Mouse (Mus musculus) liver, embryonic 12.5 days (tissue): ENCODE measurements around the gene Sowaha. TPM values are rescaled to one million over a fixed set of nuclear protein-coding genes. Genes with fewer than 3 reads are reported as not detected.
A peak's percentile ranks its signal among the peaks of the same experiment; 100 is the strongest.

Experiments
- ATAC-seq: fragments of 200-750 bp; cut with Nextera tagmentation; 2 replicates; pipeline ENCODE4 v1.8.0; 2017; ENCODE audit warnings: moderate number of reproducible peaks, mild to moderate bottlenecking, moderate library complexity
- H3K27ac ChIP-seq: fragments of 300-500 bp; sonication (generic); 2 replicates; pipeline ENCODE4 v1.5.1; 2016; ENCODE audit warnings: mild to moderate bottlenecking
- H3K27me3 ChIP-seq: fragments of 300-500 bp; sonication (generic); replicated peaks from 2 replicates; pipeline ENCODE4 v1.6.1; 2016; ENCODE audit warnings: mild to moderate bottlenecking, moderate library complexity
- H3K36me3 ChIP-seq: fragments of 300-500 bp; sonication (generic); 2 replicates; pipeline ENCODE4 v1.6.1; 2016; ENCODE audit warnings: mild to moderate bottlenecking, moderate library complexity
- H3K4me1 ChIP-seq: fragments of 300-500 bp; sonication (generic); 2 replicates; pipeline ENCODE4 v1.6.1; 2016
- H3K4me2 ChIP-seq: fragments of 300-500 bp; sonication (generic); 2 replicates; pipeline ENCODE4 v1.6.1; 2016; ENCODE audit warnings: mild to moderate bottlenecking, moderate library complexity
- H3K4me3 ChIP-seq: fragments of 300-500 bp; sonication (generic); 2 replicates; pipeline ENCODE4 v1.5.1; 2016; ENCODE audit warnings: mild to moderate bottlenecking, moderate library complexity
- H3K9ac ChIP-seq: fragments of 300-500 bp; sonication (generic); 2 replicates; pipeline ENCODE4 v1.6.1; 2016; ENCODE audit warnings: mild to moderate bottlenecking, moderate library complexity
- H3K9me3 ChIP-seq: fragments of 300-500 bp; sonication (generic); replicated peaks from 2 replicates; pipeline ENCODE4 v1.6.1; 2016; ENCODE audit warnings: mild to moderate bottlenecking, moderate library complexity
- WGBS: fragments of 180-500 bp; shearing (Covaris S2); methylation state at CpG from one replicate; pipeline ENCODE4 v1.1.7; 2016; ENCODE audit not compliant: insufficient replicate concordance; 5-methylcytosine and 5-hydroxymethylcytosine counted together
- polyA plus RNA-seq: library from polyadenylated mRNA; unstranded; fragments of >200 nt; fragmentation: Nextera tagmentation; extraction: Ambion mirVana; gene quantifications from 2 replicates; pipeline ENCODE4 v1.2.1, GENCODE M21; 2016

Gene Sowaha
- polyA plus RNA-seq, 1 experiment from 2014 or later, result 9.8 TPM

GRCm38 (mm10) chr11:53520122-53520978, 40.3 kb upstream of the Sowaha start:
- peak overlapping the region; percentile 97 for H3K9ac ChIP-seq
- WGBS, result 4% methylated on average over 24 of the region's 24 CpGs
- H3K9me3 ChIP-seq, result no peaks in the 10 kb centered on the region
- no peaks in the 10 kb centered on the region for H3K27me3 ChIP-seq
- H3K36me3 ChIP-seq, result peaks cover 25% of the 10 kb centered on the region
- peak overlapping the region; percentile 91 for H3K4me3 ChIP-seq
- peak; percentile 83 for ATAC-seq
- peak overlapping the region; percentile 95 for H3K27ac ChIP-seq
- H3K4me2 ChIP-seq, result peak overlapping the region; percentile 92
- H3K4me1 ChIP-seq, result peaks cover 90% of the 10 kb centered on the region

- WGBS, result 3% methylated on average over 79 of the region's 79 CpGs
- Histone ChIP-seq H3K4me3 (peak within 1 kb of the TSS; percentile 91), H3K9ac (peak within 1 kb of the TSS; percentile 97), H3K9me3 (no peaks in the 10 kb centered on the region), H3K27ac (peak within 1 kb of the TSS; percentile 95), H3K36me3 (peaks cover 16% of the 10 kb centered on the region), H3K4me2 (peak within 1 kb of the TSS; percentile 92), H3K4me1 (peaks cover 81% of the 10 kb centered on the region), H3K27me3 (no peaks in the 10 kb centered on the region)
- peak; percentile 69 for ATAC-seq
Measured at GRCm38 (mm10) chr11:53519207-53520121, 39.4 kb upstream of the Sowaha start, which contains the start of gene Sept8. Gene Sept8, plus strand, starts transcription at chr11:53519257.

- H3K36me3 ChIP-seq, result peaks cover 12% of the 10 kb centered on the region; the same call in 1 of the 2 replicates
- H3K9me3 ChIP-seq, result no peaks in the 10 kb centered on the region
- peak overlapping the region; percentile 97 for H3K9ac ChIP-seq
- peak overlapping the region; percentile 92 for H3K4me2 ChIP-seq
- peak overlapping the region; percentile 91 for H3K4me3 ChIP-seq
- peak overlapping the region; percentile 95 for H3K27ac ChIP-seq
- H3K27me3 ChIP-seq, result no peaks in the 10 kb centered on the region
- H3K4me1 ChIP-seq, result peaks cover 74% of the 10 kb centered on the region
- ATAC-seq, result peak; percentile 47; the same call in 1 of the 2 replicates
- WGBS, result 10% methylated on average over 5 of the region's 5 CpGs
Measured at GRCm38 (mm10) chr11:53518759-53519158, 38.7 kb upstream of the Sowaha start.

GRCm38 (mm10) chr11:53516775-53517627, 36.9 kb upstream of the Sowaha start:
- no peaks in the 10 kb centered on the region for H3K9me3 ChIP-seq
- peak overlapping the region; percentile 95 for H3K27ac ChIP-seq
- H3K4me3 ChIP-seq, result no peak overlapping the region
- peaks cover 56% of the 10 kb centered on the region for H3K4me1 ChIP-seq
- H3K36me3 ChIP-seq, result no peaks in the 10 kb centered on the region
- peak; percentile 42 for ATAC-seq
- H3K27me3 ChIP-seq, result 0 out of 2 replicates have a peak, but pooled peaks cover 4% of the 10 kb centered on the region
- no peak overlapping the region for H3K9ac ChIP-seq
- WGBS, result 21% methylated on average over 8 of the region's 8 CpGs
- peak overlapping the region; percentile 29 for H3K4me2 ChIP-seq

GRCm38 (mm10) chr11:53510351-53510750, 30.3 kb upstream of the Sowaha start:
- H3K27me3 ChIP-seq, result 0 out of 2 replicates have a peak, but pooled peaks cover 7% of the 10 kb centered on the region
- H3K4me1 ChIP-seq, result no peaks in the 10 kb centered on the region
- WGBS, result 63% methylated on average over 5 of the region's 5 CpGs

GRCm38 (mm10) chr11:53508591-53508990, 28.5 kb upstream of the Sowaha start:
- no peaks in the 10 kb centered on the region for H3K36me3 ChIP-seq
- H3K9me3 ChIP-seq, result no peaks in the 10 kb centered on the region
- no peak overlapping the region for H3K27ac ChIP-seq
- H3K27me3 ChIP-seq, result 0 out of 2 replicates have a peak, but pooled peaks cover 7% of the 10 kb centered on the region
- no peak overlapping the region for H3K4me2 ChIP-seq
- H3K4me1 ChIP-seq, result 0 out of 2 replicates have a peak, but pooled peaks cover 4% of the 10 kb centered on the region
- no peak overlapping the region for H3K9ac ChIP-seq
- no peak overlapping the region for H3K4me3 ChIP-seq
- WGBS, result 33% methylated on average over 3 of the region's 3 CpGs
- no peak for ATAC-seq

More at GRCm38 (mm10) chr11:53510351-53510750, 30.3 kb upstream of the Sowaha start:
- no peak for ATAC-seq
- Histone ChIP-seq H3K36me3 (no peaks in the 10 kb centered on the region), H3K9me3 (no peaks in the 10 kb centered on the region), H3K4me2 (no peak overlapping the region), H3K4me3 (no peak overlapping the region), H3K9ac (no peak overlapping the region), H3K27ac (no peak overlapping the region)

- Histone ChIP-seq H3K27ac (no peak overlapping the region), H3K4me1 (0 out of 2 replicates have a peak, but pooled peaks cover 4% of the 10 kb centered on the region), H3K4me2 (no peak overlapping the region), H3K36me3 (no peaks in the 10 kb centered on the region), H3K4me3 (no peak overlapping the region), H3K9ac (no peak overlapping the region), H3K27me3 (0 out of 2 replicates have a peak, but pooled peaks cover 7% of the 10 kb centered on the region), H3K9me3 (no peaks in the 10 kb centered on the region)
- ATAC-seq, result no peak
- WGBS, result 74% methylated on average over 7 of the region's 7 CpGs
Measured at GRCm38 (mm10) chr11:53508152-53508551, 28.1 kb upstream of the Sowaha start.

- Histone ChIP-seq H3K36me3 (no peaks in the 10 kb centered on the region), H3K9ac (no peak overlapping the region), H3K27me3 (0 out of 2 replicates have a peak, but pooled peaks cover 7% of the 10 kb centered on the region), H3K4me3 (no peak overlapping the region), H3K9me3 (no peaks in the 10 kb centered on the region), H3K4me1 (0 out of 2 replicates have a peak, but pooled peaks cover 4% of the 10 kb centered on the region), H3K4me2 (no peak overlapping the region), H3K27ac (no peak overlapping the region)
- WGBS, result 81% methylated on average over 9 of the region's 9 CpGs
- ATAC-seq, result no peak
Measured at GRCm38 (mm10) chr11:53507098-53507805, 27.2 kb upstream of the Sowaha start.

- H3K27ac ChIP-seq, result no peak overlapping the region
- no peaks in the 10 kb centered on the region for H3K9me3 ChIP-seq
- H3K4me2 ChIP-seq, result no peak overlapping the region
- 75% methylated on average over 5 of the region's 5 CpGs for WGBS
- H3K36me3 ChIP-seq, result no peaks in the 10 kb centered on the region
- H3K4me1 ChIP-seq, result peaks cover 12% of the 10 kb centered on the region
- H3K9ac ChIP-seq, result no peak overlapping the region
- H3K4me3 ChIP-seq, result no peak overlapping the region
- H3K27me3 ChIP-seq, result peaks cover 21% of the 10 kb centered on the region
- ATAC-seq, result no peak
Measured at GRCm38 (mm10) chr11:53505026-53505663, 25.1 kb upstream of the Sowaha start.

GRCm38 (mm10) chr11:53504376-53504775, 24.3 kb upstream of the Sowaha start:
- H3K4me1 ChIP-seq, result peaks cover 12% of the 10 kb centered on the region
- no peaks in the 10 kb centered on the region for H3K9me3 ChIP-seq
- H3K4me2 ChIP-seq, result no peak overlapping the region
- WGBS, result 79% methylated on average over 8 of the region's 8 CpGs
- H3K27ac ChIP-seq, result no peak overlapping the region
- no peak overlapping the region for H3K4me3 ChIP-seq
- peaks cover 28% of the 10 kb centered on the region for H3K27me3 ChIP-seq
- no peak overlapping the region for H3K9ac ChIP-seq
- ATAC-seq, result no peak
- H3K36me3 ChIP-seq, result no peaks in the 10 kb centered on the region
